Mouse (Mus musculus) E14TG2a.4 (cell line): ENCODE measurements at regions not wholly inside any gene's neighbourhood (a gene's known extent, or its start where the extent isn't known, plus 50 kb on each side); places are given as distances from the start of the nearest gene placed in this dataset.

Experiments
- CTCF ChIP-seq: conservative IDR thresholded peaks from 2 replicates; pipeline ENCODE4 v1.5.1; 2014; ENCODE audit warnings: low read length
- NANOG ChIP-seq: IDR thresholded peaks from 2 replicates; pipeline ENCODE4 v1.6.1; 2014; ENCODE audit warnings: borderline replicate concordance, low read length, mixed read lengths
- POU5F1 ChIP-seq: IDR thresholded peaks from 2 replicates; pipeline ENCODE4 v1.6.1; 2014; ENCODE audit warnings: low read length, borderline replicate concordance

DNA sequence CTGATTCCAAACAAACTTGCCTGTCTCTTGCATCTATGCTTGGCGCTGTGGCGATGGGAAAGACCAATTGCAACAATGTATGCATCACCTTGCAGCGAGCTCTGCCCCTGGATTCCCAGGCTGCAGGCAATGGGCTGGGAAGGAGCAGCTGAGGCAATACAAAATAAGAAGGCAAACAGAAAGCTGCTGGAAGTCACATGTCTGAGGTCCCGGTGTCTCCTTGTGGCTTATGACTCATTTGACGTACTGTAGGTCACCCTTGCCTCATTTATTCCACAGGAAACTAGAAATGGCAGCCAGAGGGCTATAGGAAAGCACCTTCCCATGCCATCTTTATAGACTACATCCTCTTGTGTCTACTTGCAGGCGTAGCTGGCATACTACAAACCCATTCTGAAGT lies 140.9 kb downstream of the Chic2 start:
- no peak for TF ChIP-seq CTCF
- TF ChIP-seq NANOG, result no peak
- no peak for TF ChIP-seq POU5F1
